Mouse (Mus musculus): ENCODE measurements around the gene Akap11.
A peak's percentile ranks its signal among the peaks of the same experiment; 100 is the strongest.

Gene Akap11

GRCm38 (mm10) chr14:78528461-78529425 is 7.9 kb downstream of the Akap11 start:
- no peak for DNase-seq (ENCODE audit: low spot score)

DNA sequence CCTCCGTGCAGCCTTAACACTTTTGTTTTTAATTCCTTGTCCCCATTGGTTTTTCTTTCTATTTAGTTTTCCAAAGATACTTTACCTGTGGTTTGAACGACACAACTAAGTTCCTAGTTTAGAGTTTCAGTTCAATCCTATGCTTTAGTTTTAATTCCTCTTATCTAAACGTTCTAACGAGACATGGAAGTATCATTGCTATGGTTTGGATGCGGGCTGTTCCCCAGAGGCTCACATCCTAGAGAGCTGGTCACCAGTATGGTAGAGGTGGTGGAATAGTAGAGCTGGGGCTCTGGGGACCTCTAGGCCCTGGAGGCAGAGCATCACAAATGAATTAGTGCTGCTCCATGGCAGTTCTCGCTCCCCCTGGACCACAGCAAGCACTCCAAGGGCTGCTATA is 9.7 kb downstream of the Akap11 start:
- DNase-seq (ENCODE audit: low spot score), result no peak

DNA sequence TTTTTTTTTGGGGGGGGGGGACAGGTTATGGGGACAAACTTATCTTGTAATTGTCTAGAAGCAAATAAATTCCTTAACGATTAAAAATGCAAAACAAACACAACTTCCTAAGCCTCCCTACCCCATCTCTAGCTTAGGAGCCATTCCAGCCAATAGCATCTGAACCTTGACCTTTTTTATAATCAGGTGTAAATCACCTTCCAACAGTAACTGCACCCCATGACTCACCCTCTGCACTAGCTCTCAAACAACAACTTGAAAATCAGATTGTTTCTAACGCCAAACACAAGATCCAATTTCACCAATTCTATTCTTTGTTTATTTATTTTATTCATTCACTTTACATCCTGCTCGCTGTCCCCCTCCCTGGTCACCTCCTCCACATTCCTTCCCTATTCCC is 10.1 kb downstream of the Akap11 start:
- DNase-seq (ENCODE audit: low spot score), result no peak

- DNase-seq (ENCODE audit: low spot score), result no peak
These were observed 10.8 kb downstream of the Akap11 start for GRCm38 (mm10) chr14:78525611-78526457.

DNA sequence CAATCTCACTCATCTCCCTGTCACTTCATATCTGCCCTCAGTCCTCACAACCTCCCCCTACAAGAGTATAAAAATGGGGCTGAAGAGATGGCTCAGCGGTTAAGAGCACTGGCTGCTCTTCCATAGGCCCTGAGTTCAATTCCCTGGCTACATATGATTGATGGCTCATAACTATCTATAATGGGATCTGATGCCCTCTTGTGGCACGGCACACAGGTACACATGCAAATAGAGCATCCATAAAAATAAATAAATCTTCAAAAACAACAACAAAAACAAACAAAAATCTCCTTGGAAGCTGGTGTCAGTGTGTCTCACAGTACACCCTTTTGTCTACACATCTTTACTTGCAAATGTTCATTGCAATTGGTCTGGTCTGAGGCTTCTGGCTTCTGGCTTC is 11.5 kb downstream of the Akap11 start:
- no peak for DNase-seq (ENCODE audit: low spot score)

DNA sequence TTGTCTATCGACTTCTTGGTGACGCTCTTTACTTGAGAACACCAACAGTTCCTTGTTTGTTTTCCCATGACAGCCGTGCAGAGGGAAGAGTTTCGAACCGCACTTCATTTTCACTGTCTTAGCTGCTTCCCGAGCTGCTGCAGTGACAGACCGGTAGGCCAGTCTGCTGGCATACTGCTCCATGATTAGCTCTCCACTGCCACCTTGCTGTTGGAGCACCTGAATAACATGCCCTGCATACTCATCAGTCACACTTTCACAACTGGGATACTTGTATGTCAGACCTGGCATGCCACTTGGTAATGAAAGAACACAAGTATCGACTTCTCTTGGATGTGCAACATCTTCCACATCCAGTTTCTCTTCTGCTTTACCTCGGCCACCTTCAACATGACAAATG is 25.9 kb downstream of the Akap11 start:
- DNase-seq (ENCODE audit: low spot score), result no peak

- no peak for DNase-seq (ENCODE audit: low spot score)
These were observed 26.8 kb downstream of the Akap11 start for GRCm38 (mm10) chr14:78509791-78510190.

DNA sequence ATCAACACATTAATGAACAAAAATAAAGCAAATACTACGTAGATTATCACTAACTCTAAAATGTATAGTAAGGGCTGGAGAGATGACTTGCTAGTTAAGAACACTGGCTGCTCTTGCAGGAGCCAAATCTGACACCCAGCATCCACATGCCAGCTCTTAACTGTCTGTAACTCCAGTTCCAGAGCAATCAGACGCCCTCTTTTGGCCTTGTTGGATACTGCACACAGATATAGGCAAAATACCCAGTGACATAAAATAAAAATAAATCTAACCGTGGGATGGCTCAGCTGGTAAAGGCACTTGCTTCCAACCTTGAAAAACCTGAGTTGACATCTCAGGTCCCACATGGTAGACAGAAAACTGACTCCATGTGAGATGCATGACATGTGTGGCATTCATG is 36.0 kb downstream of the Akap11 start:
- no peak for DNase-seq (ENCODE audit: low spot score)

- no peak for DNase-seq (ENCODE audit: low spot score)
These were observed 39.9 kb downstream of the Akap11 start for GRCm38 (mm10) chr14:78496691-78497090.

- DNase-seq (ENCODE audit: low spot score), result no peak
These were observed 41.4 kb downstream of the Akap11 start for GRCm38 (mm10) chr14:78495241-78495640.

- no peak for DNase-seq (ENCODE audit: low spot score)
These were observed 44.0 kb downstream of the Akap11 start for GRCm38 (mm10) chr14:78492602-78493001.

DNA sequence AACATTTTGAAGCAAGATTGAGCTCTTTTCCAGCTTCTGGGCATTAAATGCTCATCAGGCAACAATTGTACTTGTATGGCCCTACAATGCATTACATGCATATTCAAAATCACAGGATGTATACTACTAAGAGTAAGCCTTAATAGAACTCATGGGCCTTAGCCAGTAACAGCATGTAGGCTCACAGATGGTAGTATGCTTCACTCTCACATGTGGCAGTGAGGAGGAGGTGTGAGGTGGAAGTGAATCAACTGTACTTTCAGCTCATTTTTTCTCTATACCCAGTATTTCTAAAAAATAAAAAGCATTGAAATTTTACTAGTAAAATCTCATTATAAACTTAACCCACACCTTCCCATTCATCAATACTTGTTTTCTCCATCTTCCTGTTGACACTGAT is 45.2 kb downstream of the Akap11 start:
- DNase-seq (ENCODE audit: low spot score), result no peak

GRCm38 (mm10) chr14:78482385-78483231 is 54.0 kb downstream of the Akap11 start:
- peak; percentile 61 for DNase-seq (ENCODE audit: low spot score)

GRCm38 (mm10) chr14:78474058-78474457 is 62.5 kb downstream of the Akap11 start:
- no peak for DNase-seq (ENCODE audit: low spot score)

- no peak for DNase-seq (ENCODE audit: low spot score)
These were observed 65.9 kb downstream of the Akap11 start for GRCm38 (mm10) chr14:78470714-78471113.

GRCm38 (mm10) chr14:78468991-78469390 is 67.6 kb downstream of the Akap11 start:
- no peak for DNase-seq (ENCODE audit: low spot score)

- DNase-seq (ENCODE audit: low spot score), result no peak
These were observed 68.6 kb downstream of the Akap11 start for GRCm38 (mm10) chr14:78467994-78468393.

GRCm38 (mm10) chr14:78464353-78464752 is 72.3 kb downstream of the Akap11 start:
- DNase-seq (ENCODE audit: low spot score), result no peak

GRCm38 (mm10) chr14:78459121-78459520 is 77.5 kb downstream of the Akap11 start:
- DNase-seq (ENCODE audit: low spot score), result no peak

DNA sequence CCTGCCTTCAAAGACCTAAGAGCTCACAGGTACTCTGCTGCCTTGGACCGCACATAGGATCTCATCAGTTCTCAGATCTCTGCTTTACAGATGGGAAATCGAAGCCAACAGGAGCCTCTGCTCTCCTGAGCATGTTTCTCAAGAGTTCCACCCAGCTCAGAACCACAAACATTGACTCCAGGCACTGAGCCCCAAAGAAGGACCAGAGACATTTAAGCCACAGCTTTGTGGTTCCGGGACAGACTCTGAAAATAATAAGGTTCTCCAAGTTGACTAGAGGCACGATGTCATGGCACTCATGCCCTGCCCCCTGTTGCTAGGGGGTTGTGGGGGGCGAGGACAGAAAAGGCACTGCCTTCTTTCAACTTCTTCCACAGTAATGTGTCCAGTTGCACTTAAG is 77.9 kb downstream of the Akap11 start:
- no peak for DNase-seq (ENCODE audit: low spot score)

GRCm38 (mm10) chr14:78454970-78455369 is 81.6 kb downstream of the Akap11 start:
- DNase-seq (ENCODE audit: low spot score), result no peak

- DNase-seq (ENCODE audit: low spot score), result no peak
These were observed 87.7 kb downstream of the Akap11 start for GRCm38 (mm10) chr14:78448807-78449406.
